Mouse (Mus musculus): ENCODE measurements around the gene Dst. TPM values are rescaled to one million over a fixed set of nuclear protein-coding genes. Genes with fewer than 3 reads are reported as not detected.

Dst gene
- polyA plus RNA-seq, 1 experiment from 2014 or later, result 63.1 TPM

- Histone ChIP-seq H3K9me3 (ENCODE audit: control insufficient read depth, low read length) (no peaks in the 10 kb centered on the region), H3K27me3 (ENCODE audit: control insufficient read depth, insufficient read depth, low read length) (no peaks in the 10 kb centered on the region), H3K9ac (no peak overlapping the region), H3K4me3 (replicated peaks; ENCODE audit: low read length) (no peak overlapping the region), H3K4me2 (replicated peaks) (no peak overlapping the region), H3K27ac (no peak overlapping the region), H3K4me1 (replicated peaks; ENCODE audit: control insufficient read depth, insufficient read depth, low read length) (no peaks in the 10 kb centered on the region), H3K36me3 (replicated peaks; ENCODE audit: control insufficient read depth, insufficient read depth) (no peaks in the 10 kb centered on the region)
- 82% methylated on average over 11 of the region's 11 CpGs for WGBS
- ATAC-seq (ENCODE audit: low FRiP score) (no peak), DNase-seq (ENCODE audit: low spot score) (no peak)
These were observed 32.4 kb downstream of the Dst start for GRCm38 (mm10) chr1:33940364-33940928.

DNA sequence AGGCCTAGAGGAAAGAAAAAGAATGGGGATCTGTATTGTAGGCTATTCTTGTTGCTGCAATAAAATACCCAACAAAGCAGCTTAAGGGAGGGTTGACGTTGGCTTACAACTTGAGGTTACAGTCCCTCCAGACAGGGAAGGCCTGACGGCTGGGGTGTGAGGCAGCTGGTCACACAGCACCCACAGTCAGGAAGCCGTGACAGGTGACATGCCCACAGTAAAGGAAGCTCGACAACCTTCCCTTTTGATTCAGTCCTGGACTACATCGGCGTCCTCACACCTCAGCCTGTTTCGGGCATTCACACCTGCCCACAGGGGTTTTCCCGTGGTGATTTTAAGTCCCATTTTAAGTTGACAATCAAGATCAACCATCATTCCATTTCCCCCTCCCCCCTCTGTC is 34.6 kb downstream of the Dst start:
- WGBS, result 91% methylated on average over 8 of the region's 8 CpGs
- no peak overlapping the region for H3K9ac ChIP-seq
- ATAC-seq (ENCODE audit: low FRiP score) (no peak), DNase-seq (ENCODE audit: low spot score) (no peak)
- H3K27me3 ChIP-seq (ENCODE audit: control insufficient read depth, insufficient read depth, low read length), result no peaks in the 10 kb centered on the region
- H3K36me3 ChIP-seq (replicated peaks; ENCODE audit: control insufficient read depth, insufficient read depth), result no peaks in the 10 kb centered on the region
- no peak overlapping the region for H3K4me3 ChIP-seq (replicated peaks; ENCODE audit: low read length)
- no peaks in the 10 kb centered on the region for H3K9me3 ChIP-seq (ENCODE audit: control insufficient read depth, low read length)
- no peak overlapping the region for H3K4me2 ChIP-seq (replicated peaks)
- H3K4me1 ChIP-seq (replicated peaks; ENCODE audit: control insufficient read depth, insufficient read depth, low read length), result no peaks in the 10 kb centered on the region; the same call in 1 of the 2 replicates
- no peak overlapping the region for H3K27ac ChIP-seq

DNA sequence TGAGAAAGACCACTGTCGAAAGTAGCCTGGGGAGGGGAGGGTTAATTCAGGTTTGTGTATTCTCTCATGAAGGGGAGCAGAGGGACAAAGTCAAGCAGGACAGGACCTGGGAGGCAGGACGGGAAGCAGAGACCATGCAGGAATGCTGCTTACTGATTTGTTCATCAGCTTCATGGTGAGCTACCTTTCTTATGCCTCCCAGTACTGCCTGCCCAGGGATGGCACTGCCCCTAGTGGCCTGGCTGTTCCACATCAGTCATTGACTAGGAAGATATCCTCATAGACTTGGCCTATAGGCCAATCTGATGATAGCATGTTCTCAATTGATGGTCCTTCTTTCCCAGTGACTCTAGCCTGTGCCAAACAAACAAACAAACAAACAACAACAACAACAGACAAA is 35.9 kb downstream of the Dst start:
- 70% methylated on average over 2 of the region's 2 CpGs for WGBS
- no peak overlapping the region for H3K9ac ChIP-seq
- no peak overlapping the region for H3K4me2 ChIP-seq (replicated peaks)
- H3K9me3 ChIP-seq (ENCODE audit: control insufficient read depth, low read length), result no peaks in the 10 kb centered on the region
- H3K4me3 ChIP-seq (replicated peaks; ENCODE audit: low read length), result no peak overlapping the region
- H3K36me3 ChIP-seq (replicated peaks; ENCODE audit: control insufficient read depth, insufficient read depth), result no peaks in the 10 kb centered on the region
- no peak for DNase-seq (ENCODE audit: low spot score)
- H3K27ac ChIP-seq, result no peak overlapping the region
- H3K27me3 ChIP-seq (ENCODE audit: control insufficient read depth, insufficient read depth, low read length), result no peaks in the 10 kb centered on the region
- H3K4me1 ChIP-seq (replicated peaks; ENCODE audit: control insufficient read depth, insufficient read depth, low read length), result no peaks in the 10 kb centered on the region; the same call in 1 of the 2 replicates
- no peak for ATAC-seq (ENCODE audit: low FRiP score)

DNA sequence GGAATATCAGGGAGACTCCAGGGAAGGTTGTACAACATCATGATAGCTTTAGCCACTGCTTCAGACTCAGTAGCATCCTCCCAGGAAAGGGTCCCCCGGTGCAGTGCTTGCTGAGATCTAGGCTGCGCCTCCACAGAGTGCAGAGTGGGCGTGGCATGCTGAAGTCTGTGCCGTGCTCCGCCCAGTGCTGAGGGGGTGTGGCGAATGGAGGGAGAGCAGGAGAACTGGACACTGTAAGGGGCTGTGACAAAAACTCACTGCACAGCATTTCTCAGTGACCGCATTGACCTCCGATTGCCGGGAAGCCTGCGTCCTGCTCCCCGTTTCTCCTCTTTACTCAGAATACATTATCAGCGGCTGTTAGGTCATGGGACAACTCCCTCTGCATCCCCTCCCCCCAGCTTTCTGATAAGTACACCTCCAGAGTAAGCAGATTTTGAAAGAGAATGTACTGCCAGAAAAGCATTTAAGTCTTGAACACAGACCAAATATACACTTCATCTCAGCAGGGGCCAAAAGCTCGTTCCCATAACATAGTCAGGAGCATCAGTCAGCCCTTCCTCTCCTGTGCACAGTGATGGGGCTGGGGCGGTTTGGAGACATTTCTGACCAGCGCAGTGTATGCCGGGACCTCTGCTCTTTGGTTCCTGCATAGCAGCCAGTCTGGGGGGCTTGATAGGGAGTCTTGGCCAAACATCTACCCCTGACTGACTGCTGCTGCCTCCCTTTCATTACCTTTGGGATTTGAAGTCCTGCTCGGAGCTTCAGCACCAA is 37.1 kb downstream of the Dst start:
- H3K4me1 ChIP-seq (replicated peaks; ENCODE audit: control insufficient read depth, insufficient read depth, low read length), result no peaks in the 10 kb centered on the region; the same call in 1 of the 2 replicates
- H3K4me2 ChIP-seq (replicated peaks), result no peak overlapping the region
- no peak overlapping the region for H3K27ac ChIP-seq
- WGBS, result 73% methylated on average over 17 of the region's 17 CpGs
- no peaks in the 10 kb centered on the region for H3K27me3 ChIP-seq (ENCODE audit: control insufficient read depth, insufficient read depth, low read length)
- peak; percentile 15; the same call in 1 of the 2 replicates for ATAC-seq (ENCODE audit: low FRiP score)
- no peak overlapping the region for H3K9ac ChIP-seq
- no peaks in the 10 kb centered on the region for H3K9me3 ChIP-seq (ENCODE audit: control insufficient read depth, low read length)
- no peak for DNase-seq (ENCODE audit: low spot score)
- H3K36me3 ChIP-seq (replicated peaks; ENCODE audit: control insufficient read depth, insufficient read depth), result no peaks in the 10 kb centered on the region
- H3K4me3 ChIP-seq (replicated peaks; ENCODE audit: low read length), result no peak overlapping the region

DNA sequence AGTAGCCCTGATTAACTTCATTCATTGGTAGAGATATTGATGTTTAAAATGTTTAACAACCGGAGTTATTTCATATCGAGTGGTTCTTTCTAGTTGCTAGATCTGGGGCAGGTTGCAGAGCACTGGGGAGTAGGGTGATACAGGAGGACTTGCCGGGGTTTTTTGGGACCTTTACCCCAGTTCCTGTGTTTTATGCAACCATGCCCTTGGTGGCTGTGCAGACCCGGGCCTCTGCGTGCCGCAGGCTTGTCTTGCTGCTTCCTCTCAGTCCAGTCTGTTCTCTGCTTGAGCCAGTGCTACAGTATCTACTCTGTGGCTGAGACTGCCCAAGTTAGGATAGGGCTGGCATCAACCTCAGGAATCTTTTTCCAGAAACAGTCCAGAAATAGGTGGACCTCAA is 37.7 kb downstream of the Dst start:
- 94% methylated on average over 6 of the region's 6 CpGs for WGBS
- H3K27me3 ChIP-seq (ENCODE audit: control insufficient read depth, insufficient read depth, low read length), result no peaks in the 10 kb centered on the region

GRCm38 (mm10) chr1:33946601-33947395 is 38.8 kb downstream of the Dst start:
- 82% methylated on average over 12 of the region's 12 CpGs for WGBS
- H3K4me2 ChIP-seq (replicated peaks), result no peak overlapping the region
- H3K4me1 ChIP-seq (replicated peaks; ENCODE audit: control insufficient read depth, insufficient read depth, low read length), result no peaks in the 10 kb centered on the region; the same call in 1 of the 2 replicates
- H3K27ac ChIP-seq, result no peak overlapping the region
- ATAC-seq (ENCODE audit: low FRiP score) (peak; percentile 46; the same call in 1 of the 2 replicates), DNase-seq (ENCODE audit: low spot score) (no peak)
- no peaks in the 10 kb centered on the region for H3K36me3 ChIP-seq (replicated peaks; ENCODE audit: control insufficient read depth, insufficient read depth)
- no peak overlapping the region for H3K4me3 ChIP-seq (replicated peaks; ENCODE audit: low read length)
- no peaks in the 10 kb centered on the region for H3K9me3 ChIP-seq (ENCODE audit: control insufficient read depth, low read length)
- H3K9ac ChIP-seq, result no peak overlapping the region
- no peaks in the 10 kb centered on the region for H3K27me3 ChIP-seq (ENCODE audit: control insufficient read depth, insufficient read depth, low read length)

More for the DNA sequence above, 37.7 kb downstream of the Dst start:
- Histone ChIP-seq H3K36me3 (replicated peaks; ENCODE audit: control insufficient read depth, insufficient read depth) (no peaks in the 10 kb centered on the region), H3K9me3 (ENCODE audit: control insufficient read depth, low read length) (no peaks in the 10 kb centered on the region), H3K27ac (no peak overlapping the region), H3K4me1 (replicated peaks; ENCODE audit: control insufficient read depth, insufficient read depth, low read length) (no peaks in the 10 kb centered on the region; the same call in 1 of the 2 replicates), H3K9ac (no peak overlapping the region), H3K4me3 (replicated peaks; ENCODE audit: low read length) (no peak overlapping the region), H3K4me2 (replicated peaks) (no peak overlapping the region)
- DNase-seq (ENCODE audit: low spot score) (no peak), ATAC-seq (ENCODE audit: low FRiP score) (no peak)

DNA sequence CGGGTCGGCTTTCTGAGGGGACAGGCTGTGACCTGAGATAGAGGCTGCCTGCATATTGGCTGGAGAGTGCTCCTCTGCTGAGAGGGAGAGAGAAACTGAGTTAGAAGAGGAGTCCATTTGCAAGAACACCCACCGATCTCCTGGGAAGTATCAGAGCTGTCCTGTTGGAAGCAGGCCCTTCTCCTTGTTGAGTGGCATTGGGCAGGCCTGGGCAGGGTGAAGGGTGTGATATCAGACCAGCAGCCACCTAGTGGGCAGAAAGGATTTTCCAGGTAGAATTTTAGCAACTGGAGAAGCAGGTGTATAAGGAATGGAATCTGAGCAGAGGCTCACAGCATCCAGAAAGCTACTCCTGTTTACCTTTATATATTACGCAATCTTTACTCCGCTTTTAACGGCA is 39.8 kb downstream of the Dst start:
- ATAC-seq (ENCODE audit: low FRiP score), result no peak

GRCm38 (mm10) chr1:33948511-33948910 is 40.5 kb downstream of the Dst start:
- no peak for ATAC-seq (ENCODE audit: low FRiP score)
- DNase-seq (ENCODE audit: low spot score), result no peak
- WGBS, result 73% methylated on average over 5 of the region's 5 CpGs

More for the DNA sequence above, 39.8 kb downstream of the Dst start:
- Histone ChIP-seq H3K4me2 (replicated peaks) (no peak overlapping the region), H3K4me1 (replicated peaks; ENCODE audit: control insufficient read depth, insufficient read depth, low read length) (no peaks in the 10 kb centered on the region; the same call in 1 of the 2 replicates), H3K27me3 (ENCODE audit: control insufficient read depth, insufficient read depth, low read length) (no peaks in the 10 kb centered on the region), H3K27ac (no peak overlapping the region), H3K36me3 (replicated peaks; ENCODE audit: control insufficient read depth, insufficient read depth) (no peaks in the 10 kb centered on the region), H3K4me3 (replicated peaks; ENCODE audit: low read length) (no peak overlapping the region), H3K9me3 (ENCODE audit: control insufficient read depth, low read length) (no peaks in the 10 kb centered on the region), H3K9ac (no peak overlapping the region)
- WGBS, result 86% methylated on average over 6 of the region's 6 CpGs
- no peak for DNase-seq (ENCODE audit: low spot score)

DNA sequence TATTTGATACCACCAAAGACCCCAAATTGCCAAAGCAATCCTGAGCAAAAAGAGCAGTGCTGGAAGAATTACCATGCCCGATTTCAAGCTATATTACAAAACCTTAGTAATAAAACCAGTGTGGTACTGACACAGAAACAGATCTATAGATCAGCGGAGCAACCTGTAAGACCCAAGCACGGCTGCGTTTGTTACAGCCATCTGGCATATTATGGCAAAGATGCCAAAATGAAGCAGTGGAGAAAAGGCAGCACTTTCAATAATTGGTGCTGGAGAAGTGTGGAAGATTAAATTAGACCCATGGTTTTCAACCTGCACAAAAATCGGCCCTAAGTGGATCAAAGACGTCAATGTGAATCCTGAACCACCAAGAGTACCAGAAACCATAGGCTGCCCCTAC is 47.6 kb downstream of the Dst start:
- Histone ChIP-seq H3K9me3 (ENCODE audit: control insufficient read depth, low read length) (0 out of 2 replicates have a peak, but pooled peaks cover 6% of the 10 kb centered on the region), H3K36me3 (replicated peaks; ENCODE audit: control insufficient read depth, insufficient read depth) (no peaks in the 10 kb centered on the region), H3K4me3 (replicated peaks; ENCODE audit: low read length) (no peak overlapping the region), H3K27me3 (ENCODE audit: control insufficient read depth, insufficient read depth, low read length) (no peaks in the 10 kb centered on the region), H3K4me2 (replicated peaks) (no peak overlapping the region), H3K9ac (no peak overlapping the region), H3K4me1 (replicated peaks; ENCODE audit: control insufficient read depth, insufficient read depth, low read length) (no peaks in the 10 kb centered on the region), H3K27ac (no peak overlapping the region)
- no peak for DNase-seq (ENCODE audit: low spot score)
- ATAC-seq (ENCODE audit: low FRiP score), result no peak
- WGBS, result 97% methylated on average over 6 of the region's 6 CpGs

More at GRCm38 (mm10) chr1:33948511-33948910, 40.5 kb downstream of the Dst start:
- no peaks in the 10 kb centered on the region; the same call in 1 of the 2 replicates for H3K4me1 ChIP-seq (replicated peaks; ENCODE audit: control insufficient read depth, insufficient read depth, low read length)
- H3K4me3 ChIP-seq (replicated peaks; ENCODE audit: low read length), result no peak overlapping the region
- no peaks in the 10 kb centered on the region for H3K36me3 ChIP-seq (replicated peaks; ENCODE audit: control insufficient read depth, insufficient read depth)
- H3K9me3 ChIP-seq (ENCODE audit: control insufficient read depth, low read length), result no peaks in the 10 kb centered on the region
- H3K9ac ChIP-seq, result no peak overlapping the region
- no peak overlapping the region for H3K4me2 ChIP-seq (replicated peaks)
- no peak overlapping the region for H3K27ac ChIP-seq
- H3K27me3 ChIP-seq (ENCODE audit: control insufficient read depth, insufficient read depth, low read length), result no peaks in the 10 kb centered on the region
